Mouse (Mus musculus) ES-Bruce4 (cell line): ENCODE results near the gene Tmem265.

Experiments used
- CTCF ChIP-seq: IDR thresholded peaks from one replicate; pipeline ENCODE4 v1.8.1; 2011; ENCODE audit warnings: low read depth, low read length
- POLR2A ChIP-seq: IDR thresholded peaks from one replicate; pipeline ENCODE4 v1.8.1; 2011; ENCODE audit warnings: low read length; ENCODE audit not compliant: insufficient read depth

- TF ChIP-seq CTCF, result no peak
- TF ChIP-seq POLR2A, result no peak
Measured at GRCm38 (mm10) chr7:127589637-127590036, 28.4 kb downstream of the Tmem265 start.
